Mouse (Mus musculus): Measurements from ENCODE around the gene Cdc42.

GRCm38 (mm10) chr4:137287818-137288217 is 69.7 kb downstream of the Cdc42 start:
- TF ChIP-seq CTCF (conservative IDR thresholded peaks at IDR 0.05; ENCODE audit: low read length) (peak; percentile 68), NANOG (IDR thresholded peaks at IDR 0.05; ENCODE audit: borderline replicate concordance, low read length) (no peak)
